Mouse (Mus musculus) liver, embryonic 14.5 days (tissue): ENCODE measurements around the gene Cmip.

Experiments used
- CTCF ChIP-seq: IDR thresholded peaks from 2 replicates; pipeline ENCODE4 v1.5.1; 2016; ENCODE audit warnings: antibody characterized with exemption, low read depth, control low read depth
- EP300 ChIP-seq: IDR thresholded peaks from 2 replicates; pipeline ENCODE4 v1.6.1; 2016; ENCODE audit warnings: antibody characterized with exemption, low read depth

DNA sequence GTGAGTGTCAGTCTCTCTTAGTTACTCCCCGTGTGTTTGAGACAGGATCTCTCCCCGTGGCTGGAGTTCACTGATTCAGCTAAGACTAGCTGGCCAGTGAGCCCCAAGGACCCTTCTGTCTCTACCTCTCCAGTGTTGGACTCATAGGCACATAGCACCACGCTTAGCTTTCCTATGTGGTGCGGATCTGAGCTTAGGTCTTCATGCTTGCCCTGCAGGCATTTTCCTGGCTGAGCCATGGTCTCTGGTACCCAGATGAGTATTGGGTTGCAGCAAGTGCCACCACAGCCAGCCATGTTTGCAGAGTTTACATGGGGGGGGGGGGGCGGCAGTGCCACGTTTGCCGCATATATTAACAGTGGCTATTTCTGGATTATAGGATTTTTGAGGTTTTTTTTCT, 151.8 kb downstream of the Cmip start:
- no peak for TF ChIP-seq CTCF
- no peak for TF ChIP-seq EP300
